Mouse (Mus musculus) ES-Bruce4 (cell line): Measurements from ENCODE around the gene Isg20l2.

ENCODE experiments used
- CTCF ChIP-seq: IDR thresholded peaks from one replicate; pipeline ENCODE4 v1.8.1; 2011; ENCODE audit warnings: low read depth, low read length
- EP300 ChIP-seq: IDR thresholded peaks from 2 replicates; pipeline ENCODE4 v1.6.1; 2011; ENCODE audit warnings: low read depth, low read length; ENCODE audit not compliant: insufficient read depth
- POLR2A ChIP-seq: IDR thresholded peaks from one replicate; pipeline ENCODE4 v1.8.1; 2011; ENCODE audit warnings: low read length; ENCODE audit not compliant: insufficient read depth

DNA sequence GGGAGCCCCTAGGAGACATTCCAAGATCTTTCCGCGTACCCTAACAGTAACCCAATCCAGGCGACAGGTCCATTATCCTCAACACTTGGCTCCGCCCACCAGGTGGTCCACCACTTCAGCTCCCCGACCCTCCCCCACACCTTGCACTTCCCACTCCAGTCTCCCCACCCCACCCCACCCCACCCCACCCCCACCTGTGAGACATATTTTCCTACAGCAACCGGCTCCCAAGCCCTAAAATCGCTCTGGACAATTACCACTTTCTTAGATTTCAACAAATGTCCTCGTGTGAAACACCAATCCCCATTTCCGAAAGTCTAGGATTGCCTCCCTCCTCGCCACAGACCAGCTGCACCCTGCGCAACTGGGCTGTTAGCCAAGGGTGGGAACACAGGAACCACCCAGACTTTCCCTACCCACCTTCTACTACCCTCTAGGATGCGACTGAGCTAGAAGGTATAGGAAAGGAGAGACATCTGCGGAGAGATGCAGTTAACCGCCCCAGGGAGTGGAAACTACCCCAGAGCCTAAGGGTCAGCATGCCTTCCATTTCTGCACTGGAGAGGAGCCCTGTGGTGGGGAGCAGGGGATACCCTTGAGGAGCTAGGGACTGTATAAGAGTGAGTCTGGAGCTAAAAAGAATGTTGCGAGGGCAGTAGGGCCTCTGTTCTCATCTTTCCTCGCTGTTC, 19.3 kb downstream of the Isg20l2 start:
- TF ChIP-seq CTCF (no peak), POLR2A (no peak), EP300 (0 out of 2 replicates have a peak, but pooled peaks have one; percentile 36)
